Mouse (Mus musculus) thymus, adult 2 months (tissue): ENCODE results near the gene Tmed2.

Experiments used
- CTCF ChIP-seq: fragments of 200-500 bp; IDR thresholded peaks from 2 replicates; pipeline ENCODE4 v1.5.1; 2012; ENCODE audit warnings: mild to moderate bottlenecking, control low read depth, low read length, moderate library complexity, borderline replicate concordance; ENCODE audit not compliant: control insufficient read depth, poor library complexity, insufficient read depth; ENCODE audit errors: extremely low read depth
- POLR2A ChIP-seq: fragments of 200-500 bp; IDR thresholded peaks from 2 replicates; pipeline ENCODE4 v1.6.1; 2012; ENCODE audit warnings: mild to moderate bottlenecking, low read length, control low read depth, moderate library complexity; ENCODE audit not compliant: control insufficient read depth, poor library complexity, insufficient read depth; ENCODE audit errors: extremely low read depth

DNA sequence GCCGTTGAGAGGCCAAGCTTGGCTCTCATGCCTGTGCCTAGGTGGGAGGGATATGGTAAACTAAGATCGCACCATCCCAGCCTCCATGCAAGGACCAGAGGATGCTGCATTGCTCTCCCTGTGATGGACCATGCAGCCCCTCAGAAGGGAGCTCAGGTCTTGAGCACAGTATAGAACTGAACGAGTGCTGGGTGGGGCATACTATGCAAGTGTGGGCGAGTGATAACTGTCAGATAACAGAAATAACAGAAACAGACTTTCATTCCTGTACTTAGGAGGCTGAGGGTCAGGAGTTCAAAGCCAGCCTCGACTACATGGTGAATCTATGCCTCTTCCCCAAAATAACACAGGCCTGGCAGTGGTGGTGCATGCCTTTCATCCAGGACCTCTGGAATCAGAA lies 5.5 kb upstream of the Tmed2 start:
- TF ChIP-seq CTCF: no peak
- no peak for TF ChIP-seq POLR2A
